Mouse (Mus musculus) c-Kit-negative CD71-positive TER-119-positive erythroid progenitor cells, embryonic 14.5 days (primary cell): Measurements from ENCODE around the gene Egfl7.

Source experiments
- DNase-seq: peaks from one replicate; pipeline ENCODE4 v3.0.0-alpha.2; 2013; ENCODE audit warnings: low read depth, low spot score

The Egfl7 gene

DNA sequence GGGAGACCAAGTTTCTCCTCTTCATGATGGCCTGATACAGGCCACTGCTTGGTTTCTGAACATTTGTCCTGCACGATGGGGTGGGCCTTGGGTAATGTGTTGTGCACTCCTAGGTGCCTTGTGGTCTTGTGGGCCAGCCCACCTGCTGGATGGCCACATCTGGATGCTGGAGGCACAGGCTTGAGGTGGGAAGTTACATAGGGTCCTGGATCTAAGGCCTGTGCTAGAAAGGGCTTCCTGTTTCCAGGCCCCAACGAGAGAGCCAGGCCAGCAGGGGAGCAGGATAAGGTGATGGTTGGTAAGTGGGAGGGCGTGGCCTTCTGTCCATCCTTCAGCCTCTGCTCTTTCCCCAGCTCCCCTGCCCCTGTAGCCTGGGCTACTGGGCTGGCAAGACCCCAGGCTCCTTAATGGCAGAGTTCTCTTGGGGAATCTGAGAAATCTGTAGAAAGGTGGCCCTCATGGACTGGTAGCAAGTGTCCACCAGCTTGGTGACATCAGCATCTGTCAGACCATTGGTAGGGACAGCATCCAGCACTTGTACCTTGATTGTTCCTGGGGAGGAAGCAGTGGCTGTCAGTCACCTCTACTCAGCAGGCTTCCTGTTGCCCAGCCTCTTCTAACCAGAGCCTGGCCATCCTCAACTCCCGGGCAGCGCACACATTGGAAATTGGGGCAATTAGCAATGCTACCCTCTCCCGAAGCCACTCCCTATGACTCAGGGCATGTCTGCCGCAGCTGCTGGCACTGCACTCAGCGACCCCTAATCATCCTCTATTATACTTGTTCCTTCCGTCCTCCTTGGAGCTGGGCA lies 13.6 kb downstream of the Egfl7 start:
- no peak for DNase-seq

DNA sequence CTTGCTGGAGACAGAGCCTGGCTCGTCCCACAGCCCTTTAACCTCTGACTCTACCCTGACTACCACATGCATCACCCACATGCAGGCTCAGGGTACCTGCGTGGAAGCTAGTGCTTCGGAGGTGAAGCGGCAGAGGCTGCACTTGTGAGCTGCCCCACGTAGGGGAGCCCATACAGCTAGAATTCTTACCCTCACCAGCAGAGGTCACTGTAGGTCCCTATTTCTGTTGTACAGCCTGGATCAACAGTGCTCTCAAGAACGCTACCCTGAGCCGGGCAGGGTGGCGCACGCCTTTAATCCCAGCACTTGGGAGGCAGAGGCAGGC lies 14.2 kb downstream of the Egfl7 start:
- peak; percentile 17 for DNase-seq

DNA sequence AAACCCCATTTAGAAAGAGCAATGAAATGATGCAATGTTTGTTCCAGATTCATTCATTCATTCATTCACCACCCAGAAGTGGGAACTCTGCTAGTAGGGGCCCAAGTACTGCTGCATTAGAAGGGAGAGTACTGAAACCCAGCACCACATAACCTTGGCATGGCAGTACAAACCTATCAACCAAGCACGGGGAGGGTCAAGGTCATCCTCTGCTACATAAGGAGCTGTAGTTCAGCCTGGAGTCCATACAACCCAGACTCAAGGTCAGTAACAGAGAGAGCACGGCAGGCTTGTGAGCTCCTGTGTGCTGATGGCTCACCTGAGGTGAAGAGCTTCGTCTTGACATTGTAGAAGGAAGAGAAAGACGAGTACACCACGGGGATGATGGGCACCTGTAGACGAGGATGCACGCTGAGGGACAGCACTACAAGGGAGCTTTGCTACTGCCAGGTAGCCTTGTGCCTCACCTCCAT lies 14.7 kb downstream of the Egfl7 start:
- no peak for DNase-seq

DNA sequence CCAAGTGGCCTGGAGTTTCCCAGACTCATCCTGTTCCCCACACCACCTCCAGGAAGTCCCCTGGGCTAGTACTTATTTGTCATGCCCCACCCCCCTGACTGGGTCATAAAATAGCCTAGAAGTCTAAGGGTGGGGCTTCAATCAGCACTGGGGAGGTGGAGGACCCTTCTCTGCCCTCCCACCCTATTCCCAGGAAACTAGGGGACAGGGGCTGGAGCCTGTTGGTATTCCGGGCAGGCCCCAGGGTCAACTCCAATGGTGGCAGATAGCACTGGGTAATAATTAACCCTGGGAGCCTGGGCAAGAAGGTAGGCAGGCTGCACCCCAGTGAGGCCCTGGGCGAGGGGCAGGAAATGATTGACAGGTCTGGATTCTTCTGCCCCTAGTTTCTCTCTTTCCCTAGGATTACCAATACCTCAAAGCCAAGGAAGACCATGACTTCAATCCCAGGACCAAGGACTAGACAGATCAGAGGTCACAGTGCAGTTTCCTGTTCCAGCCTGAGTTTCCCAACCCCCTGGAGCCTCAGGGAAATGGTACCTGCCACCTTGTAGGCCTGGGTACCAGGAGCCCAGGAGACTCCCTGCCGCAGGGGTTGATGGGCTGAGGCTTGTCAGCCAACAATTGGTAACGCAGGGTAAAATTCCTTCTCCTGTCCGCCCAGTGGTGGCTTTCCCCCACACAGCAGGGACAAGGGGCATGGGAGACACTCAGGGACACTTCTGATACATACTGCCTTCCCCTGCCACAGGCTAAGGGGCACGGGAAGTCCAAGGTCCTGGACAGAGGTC lies 15.3 kb downstream of the Egfl7 start:
- no peak for DNase-seq

DNA sequence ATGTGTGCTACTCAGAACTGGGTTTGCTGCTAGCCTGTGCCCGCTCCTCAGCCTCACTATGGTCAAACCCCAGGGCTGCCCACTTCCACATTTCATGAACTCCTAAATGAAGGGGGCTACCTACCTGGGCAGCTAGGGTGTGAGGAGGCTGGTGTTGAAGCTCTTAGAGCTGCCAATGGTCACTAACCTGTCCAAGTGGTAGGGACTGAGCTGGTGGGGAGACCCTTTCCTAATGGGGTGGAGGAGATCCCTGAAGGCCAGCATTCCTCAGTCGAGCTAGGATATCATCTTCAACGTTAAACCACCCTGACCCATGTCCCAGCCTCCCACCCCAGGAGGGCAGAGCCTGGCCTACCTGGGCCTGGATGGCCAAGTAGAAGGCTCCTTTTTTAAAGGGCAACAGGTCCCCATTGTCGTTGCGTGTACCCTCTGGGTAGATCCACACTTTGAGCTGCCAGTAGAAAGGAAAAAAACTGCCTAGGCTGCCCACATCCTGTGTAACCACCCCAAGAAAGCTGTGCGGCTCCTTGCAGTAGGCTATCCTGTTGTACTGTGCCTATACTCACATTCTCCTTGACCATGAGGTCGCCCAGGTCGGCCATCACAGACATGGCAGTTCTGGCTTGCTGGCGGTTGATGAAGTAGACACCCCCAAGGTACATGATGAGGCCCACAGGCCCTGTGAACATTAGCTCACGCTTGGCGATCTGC lies 16.1 kb downstream of the Egfl7 start:
- no peak for DNase-seq

DNA sequence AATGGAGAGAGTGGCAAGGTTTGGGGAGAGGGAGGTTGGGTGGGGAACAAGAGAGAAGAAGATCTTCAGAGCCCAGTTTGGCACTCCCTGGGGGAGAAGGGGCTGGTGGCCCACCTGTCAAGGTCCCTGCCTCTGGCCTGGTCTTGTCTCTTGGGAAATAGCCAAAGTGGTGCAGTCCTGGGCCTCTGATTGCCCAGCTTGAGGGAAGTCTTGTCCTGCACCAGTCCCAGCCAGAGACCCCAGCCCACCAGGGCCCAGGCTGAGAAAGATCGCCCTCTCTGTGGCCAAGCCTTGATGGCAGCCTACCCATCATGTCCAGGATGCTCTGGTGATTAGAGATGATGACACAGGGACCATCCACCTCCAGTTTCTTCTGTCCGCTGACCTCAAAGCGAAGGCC lies 17.1 kb downstream of the Egfl7 start:
- no peak for DNase-seq

DNA sequence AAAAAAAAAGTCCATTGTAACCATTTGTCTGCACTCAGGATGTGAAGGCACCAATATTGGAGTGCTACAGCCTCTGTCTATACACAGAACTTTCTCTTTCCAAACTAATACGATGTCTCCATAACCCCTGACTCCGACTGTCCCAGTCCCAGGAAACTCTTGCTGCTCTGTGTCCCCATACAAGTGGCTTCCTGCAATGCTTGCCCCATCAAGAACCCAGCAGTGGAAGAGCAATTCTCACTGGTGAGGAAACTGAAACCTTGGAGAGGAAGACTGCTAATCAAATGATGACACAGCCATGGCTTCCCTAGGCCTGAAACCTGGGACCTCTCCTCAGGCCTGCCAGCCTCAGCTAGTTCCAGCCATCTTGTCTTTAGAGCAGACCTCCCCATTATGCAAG lies 18.0 kb downstream of the Egfl7 start:
- DNase-seq, result no peak

DNA sequence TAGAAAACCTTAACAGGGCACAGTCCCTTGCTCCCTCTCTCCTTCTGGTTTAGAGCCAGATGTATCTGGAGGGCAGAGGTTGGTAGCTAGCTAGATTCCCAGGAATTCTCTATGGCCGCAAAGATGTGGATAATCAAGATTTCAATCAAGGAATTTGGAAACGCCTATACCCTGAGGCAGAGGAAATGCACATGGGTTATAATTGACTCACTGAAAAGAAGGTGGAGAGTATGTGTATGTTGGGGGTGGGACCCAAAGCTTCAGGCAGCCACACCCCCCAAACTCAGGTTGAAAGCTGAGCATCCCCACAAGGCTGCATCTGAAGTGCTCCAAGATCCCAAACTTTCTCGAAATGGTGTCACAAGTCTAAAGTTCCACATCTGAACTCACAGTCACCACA lies 18.6 kb downstream of the Egfl7 start:
- no peak for DNase-seq

DNA sequence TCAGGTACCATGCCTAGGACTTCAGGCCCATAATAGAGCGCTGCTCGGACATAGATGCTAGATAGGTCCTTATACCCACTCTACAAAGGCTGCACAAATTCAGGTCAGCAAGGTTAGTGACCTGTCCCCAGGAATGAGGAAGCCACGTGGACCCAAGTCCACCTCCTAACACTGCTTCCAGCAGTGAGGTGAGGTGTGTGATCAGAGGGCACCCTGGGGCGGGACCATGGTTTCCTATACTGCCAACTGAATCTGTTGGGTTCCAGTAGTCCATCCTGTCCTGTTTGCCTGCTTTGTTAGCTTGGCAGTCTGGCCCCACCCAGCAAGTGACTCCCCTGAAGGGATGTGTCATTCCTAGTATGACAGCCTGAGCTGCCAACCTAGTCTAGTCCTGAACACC lies 20.2 kb downstream of the Egfl7 start:
- DNase-seq, result no peak

DNA sequence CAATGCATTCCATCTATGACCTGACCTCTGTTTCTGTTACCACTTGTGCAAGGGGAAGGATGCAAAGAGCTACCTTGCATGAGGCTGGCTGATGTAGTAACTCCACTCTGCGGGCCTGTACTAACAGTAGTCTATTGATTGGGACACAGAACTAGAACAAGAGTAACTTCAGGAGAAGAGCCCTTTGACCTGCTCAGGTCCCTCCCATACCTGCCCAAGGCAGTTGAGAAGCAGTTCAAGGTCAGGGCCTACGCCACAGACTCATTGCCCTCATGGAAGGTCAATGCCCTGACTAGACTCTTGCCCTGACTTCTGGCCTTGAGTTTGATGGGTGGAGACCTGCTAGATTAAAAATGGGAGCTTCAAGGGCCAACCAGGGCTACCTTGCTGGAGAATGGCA lies 20.9 kb downstream of the Egfl7 start:
- no peak for DNase-seq

DNA sequence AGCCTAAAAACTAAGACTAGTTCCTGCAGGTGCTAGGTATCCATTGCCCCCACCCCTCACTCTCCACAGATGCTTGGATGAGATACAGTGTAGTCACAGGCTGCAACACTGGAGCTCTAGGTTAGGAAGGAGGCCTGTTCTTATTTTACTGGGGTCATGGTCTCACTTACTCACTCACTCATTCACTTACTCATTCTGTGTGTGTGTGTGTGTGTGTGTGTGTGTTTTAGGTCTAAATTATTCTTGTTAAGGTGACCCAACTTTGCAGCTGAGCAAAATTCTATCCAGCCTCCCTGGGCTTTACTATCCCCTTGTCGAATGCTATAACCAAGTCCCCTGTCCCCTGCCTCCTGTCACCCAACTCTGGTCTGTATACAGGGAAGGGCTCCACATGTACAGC lies 21.8 kb downstream of the Egfl7 start:
- no peak for DNase-seq

DNA sequence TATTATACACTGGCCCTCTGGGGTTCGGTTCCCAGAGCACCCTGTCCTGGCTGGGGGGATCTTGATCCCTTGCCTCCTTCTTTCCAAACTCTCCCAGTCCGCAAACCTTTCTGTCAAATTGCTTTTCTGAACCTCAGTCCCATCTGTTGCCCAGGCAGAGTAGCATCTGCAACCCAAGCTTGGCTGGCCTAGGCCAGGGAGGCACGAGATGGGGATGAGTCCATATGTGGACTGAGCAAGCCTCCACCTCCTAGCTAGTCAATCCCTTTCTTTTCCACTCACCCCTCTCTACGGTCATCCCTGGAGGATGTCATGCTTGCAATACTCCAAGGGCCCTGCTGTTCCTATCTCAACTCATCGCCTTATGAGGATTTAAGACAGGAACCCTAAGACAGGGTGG lies 22.8 kb downstream of the Egfl7 start:
- DNase-seq, result no peak

DNA sequence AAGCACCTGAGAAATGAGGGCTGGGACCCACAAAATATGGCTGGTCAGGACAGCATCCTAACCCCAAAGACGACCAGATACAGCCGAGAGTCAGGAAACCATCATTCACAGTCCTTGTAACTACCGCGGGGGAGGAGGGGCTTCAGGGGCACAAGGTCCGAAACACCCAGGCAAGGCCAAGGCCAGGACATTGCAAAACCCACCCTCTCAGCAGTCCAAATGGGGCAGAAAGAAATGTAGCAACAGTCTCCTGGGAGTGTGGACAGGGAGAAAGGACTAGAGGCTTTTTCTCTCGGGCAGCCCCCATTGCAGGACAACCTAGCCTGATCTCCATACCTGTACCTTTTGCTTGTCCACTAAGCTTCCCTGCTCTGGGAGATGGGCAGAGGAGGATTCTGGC lies 23.3 kb downstream of the Egfl7 start:
- DNase-seq, result no peak

DNA sequence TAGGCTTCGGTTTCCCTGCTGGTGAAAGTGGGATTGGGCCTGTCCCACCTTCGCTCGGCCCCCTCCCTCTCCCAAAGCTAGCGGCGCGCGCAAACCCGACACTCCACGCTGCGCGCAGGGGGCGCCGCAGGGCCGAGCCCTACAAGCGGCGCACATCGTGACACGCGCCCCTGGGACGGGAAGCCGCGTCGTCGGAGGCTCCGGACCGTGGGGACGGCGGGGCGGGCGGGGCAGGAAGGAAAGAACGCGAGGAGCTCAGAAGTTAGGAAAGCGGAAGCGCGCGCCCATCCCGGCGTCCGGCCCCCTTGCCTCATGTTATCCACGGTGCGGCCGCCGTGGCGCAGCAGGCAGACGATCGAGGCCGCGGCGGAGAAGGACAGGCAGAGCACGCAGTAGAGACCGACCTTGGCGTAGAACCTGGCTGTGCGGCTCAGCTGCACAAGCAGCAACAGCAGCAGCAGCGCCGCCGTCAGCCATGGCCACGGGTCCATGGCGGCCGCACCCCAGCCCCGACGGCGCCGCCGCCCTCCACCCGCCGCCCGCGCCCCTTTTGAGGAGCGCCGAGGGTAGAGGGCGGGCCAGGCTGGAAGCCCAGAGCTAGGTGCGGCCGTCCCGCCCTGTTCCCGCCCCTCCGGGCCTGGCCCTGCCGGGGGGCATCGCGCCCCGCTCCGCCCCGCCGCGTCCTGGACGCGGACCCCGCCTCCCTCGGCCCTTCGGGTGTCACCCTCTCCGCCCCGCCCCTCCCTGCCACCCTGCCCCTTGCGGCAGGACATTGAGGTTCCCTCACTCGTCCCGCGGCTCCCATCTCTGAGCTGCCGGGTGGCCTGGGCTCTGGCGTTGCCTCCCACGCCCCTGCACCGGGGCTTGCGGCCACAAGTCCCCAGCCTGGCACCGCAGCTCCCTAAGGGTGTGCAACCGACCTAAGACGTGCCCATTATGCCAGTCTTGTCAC lies 24.2 kb downstream of the Egfl7 start, which contains the start of gene Agpat2:
Gene Agpat2 (minus strand): TSS at position 698 of the 952 bp plus-strand sequence.
- DNase-seq, result no peak

DNA sequence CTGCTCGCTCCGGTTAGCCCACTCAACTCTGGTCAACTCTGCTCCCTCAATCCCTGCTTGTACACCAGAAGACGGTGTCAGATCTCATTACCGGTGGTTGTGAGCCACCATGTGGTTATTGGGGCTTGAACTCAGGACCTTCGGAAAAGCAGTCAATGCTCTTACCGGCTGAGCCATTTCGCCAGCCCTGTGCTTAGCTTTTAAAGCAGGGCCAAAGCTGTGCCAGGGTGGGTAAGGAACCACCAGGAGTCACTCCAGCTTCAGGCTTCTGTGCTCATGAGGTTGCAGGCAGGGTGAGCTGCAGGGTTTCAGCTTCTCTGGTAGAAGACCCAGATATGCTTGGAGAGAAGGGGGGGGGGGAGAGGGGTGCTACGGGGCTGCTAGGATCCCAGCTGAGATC lies 25.5 kb downstream of the Egfl7 start:
- no peak for DNase-seq

DNA sequence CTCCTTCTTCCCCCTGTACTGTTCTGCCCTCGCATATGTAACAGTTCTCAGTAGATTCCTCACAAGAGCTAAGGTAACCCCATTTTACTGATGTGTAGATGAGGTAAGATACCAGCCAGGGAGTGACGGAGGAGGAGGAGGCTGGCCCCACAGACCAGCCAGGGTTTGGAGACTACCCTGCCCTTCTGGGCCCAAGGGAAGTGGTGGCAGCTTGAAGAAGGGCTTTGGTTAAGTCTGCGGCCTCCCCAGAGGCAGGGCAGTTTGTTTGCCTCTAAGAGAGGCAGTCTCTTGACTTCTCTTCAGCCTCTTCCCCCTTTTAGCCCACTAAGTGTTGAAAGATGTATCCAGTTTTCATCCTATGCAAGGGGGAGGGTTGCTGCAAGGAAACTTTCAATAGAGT lies 26.8 kb downstream of the Egfl7 start:
- DNase-seq, result no peak

DNA sequence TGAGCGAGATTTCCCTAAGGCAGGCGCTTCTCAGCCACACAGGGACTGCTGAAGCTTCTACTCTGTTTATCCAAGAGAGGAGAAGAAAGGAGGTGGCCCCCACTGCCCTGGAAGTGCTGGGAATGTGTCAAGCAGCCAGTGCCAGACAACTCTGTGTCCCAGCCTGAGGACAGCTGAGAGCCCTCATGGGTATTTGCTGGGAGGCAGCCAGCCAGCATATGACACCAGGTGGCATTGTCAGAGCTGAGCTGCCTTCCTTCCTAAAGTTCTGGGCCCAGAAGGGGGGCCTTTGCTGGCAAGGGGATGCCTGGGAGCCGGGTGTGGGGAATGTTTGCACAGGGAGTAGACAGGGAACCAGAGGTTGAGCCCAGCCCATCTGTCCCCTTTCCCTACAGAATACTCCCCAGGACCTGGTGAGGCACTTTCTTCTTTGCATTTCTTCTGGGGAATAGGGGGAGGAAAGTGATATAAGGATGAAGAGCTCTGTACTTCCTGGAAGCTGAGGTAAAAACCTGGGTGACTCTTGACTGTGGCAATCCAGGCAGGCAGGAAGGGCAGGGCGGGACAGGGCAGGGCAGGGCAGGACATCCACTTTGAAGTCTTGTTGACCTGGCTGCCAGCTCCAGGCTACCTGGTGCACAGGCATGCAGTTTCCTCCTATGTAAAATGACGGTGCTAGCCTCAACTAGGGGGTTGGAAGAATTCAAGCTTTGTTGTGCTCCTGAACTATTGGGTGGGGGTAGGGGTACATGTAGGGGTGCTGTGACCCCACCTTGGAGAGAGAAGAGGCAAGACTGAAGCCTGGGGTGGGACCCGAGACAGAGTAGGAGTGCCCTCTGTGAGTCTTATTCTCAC lies 27.5 kb downstream of the Egfl7 start:
- DNase-seq, result no peak

DNA sequence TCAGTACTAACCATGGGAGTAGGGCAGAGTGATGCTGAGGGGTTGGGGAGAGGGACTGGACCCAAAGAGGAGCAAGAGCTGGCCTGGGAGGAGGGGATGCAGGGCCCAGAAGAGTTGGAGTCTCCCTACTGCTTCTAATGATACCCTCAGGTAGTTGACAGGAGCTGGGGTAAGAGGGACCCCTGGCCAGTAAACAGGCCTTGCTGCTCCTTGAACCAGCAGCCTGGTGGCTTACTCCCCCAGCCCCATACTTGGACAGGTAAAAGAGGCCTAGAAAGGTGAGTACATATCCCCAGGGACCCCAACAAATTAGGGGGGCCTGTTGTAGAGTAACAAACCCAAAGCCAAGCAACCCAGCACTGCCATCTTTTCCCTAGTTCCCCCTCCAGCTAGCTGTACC lies 29.0 kb downstream of the Egfl7 start:
- DNase-seq, result no peak

DNA sequence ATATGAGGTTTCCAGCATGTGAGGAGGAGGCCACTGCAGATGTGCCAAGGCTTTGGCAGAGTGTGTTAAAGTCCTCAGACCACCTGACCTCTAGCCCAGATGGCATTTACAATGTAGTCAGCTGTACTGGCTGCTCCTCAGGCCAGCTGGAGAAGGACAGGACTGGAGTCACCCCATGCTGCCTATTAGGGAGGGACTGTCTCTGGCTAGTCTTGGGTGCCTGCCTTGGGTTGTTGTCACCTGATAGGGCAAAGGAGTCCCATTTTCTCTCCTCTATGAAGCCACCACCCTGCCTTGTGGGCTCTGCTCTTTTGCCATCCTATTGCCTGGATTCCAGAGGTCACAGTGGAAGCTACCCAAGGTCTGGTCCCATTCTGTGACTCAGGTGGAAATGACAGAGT lies 29.4 kb downstream of the Egfl7 start:
- DNase-seq, result no peak

DNA sequence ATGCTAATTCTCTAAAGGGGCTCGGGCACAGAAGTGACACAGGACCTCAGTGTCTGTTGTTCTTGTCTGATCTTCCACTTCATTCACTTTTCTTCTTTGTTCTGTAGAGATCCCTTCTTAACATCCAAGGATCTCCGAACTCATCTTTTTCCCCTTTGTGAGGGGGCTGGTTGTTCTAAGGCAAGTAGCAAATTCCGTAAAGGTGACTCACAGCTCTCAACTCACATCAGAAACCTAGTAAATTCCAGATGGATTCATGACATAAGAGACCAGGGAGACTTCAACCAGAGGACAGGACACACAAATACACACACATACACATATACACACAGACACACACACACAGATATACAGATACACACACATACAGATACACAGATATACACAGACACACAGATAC lies 30.7 kb downstream of the Egfl7 start:
- no peak for DNase-seq
